Mouse (Mus musculus) C2C12 (cell line): ENCODE results near the gene Gm17482.

ENCODE experiments used
- CTCF ChIP-seq: IDR thresholded peaks from one replicate; pipeline ENCODE4 v1.5.1; 2011; ENCODE audit not compliant: control insufficient read depth, insufficient read depth, insufficient read length
- MYOD1 ChIP-seq: IDR thresholded peaks from one replicate; pipeline ENCODE4 v1.6.1; 2011; ENCODE audit warnings: low read depth; ENCODE audit not compliant: control insufficient read depth, insufficient read length
- MYOG ChIP-seq: IDR thresholded peaks from one replicate; pipeline ENCODE4 v1.6.1; 2011; ENCODE audit not compliant: control insufficient read depth, insufficient read length; ENCODE audit errors: extremely low read depth
- USF1 ChIP-seq: IDR thresholded peaks from one replicate; pipeline ENCODE4 v1.6.1; 2011; ENCODE audit warnings: low read depth, mild to moderate bottlenecking, control low read depth, moderate library complexity

- no peak for TF ChIP-seq CTCF
- no peak for TF ChIP-seq MYOD1
- no peak for TF ChIP-seq USF1
- no peak for TF ChIP-seq MYOG
Observed at GRCm38 (mm10) chr6:115278086-115278485, 50.9 kb downstream of the Gm17482 start.
